Mouse (Mus musculus) monocyte, adult 2 months (primary cell): Measurements from ENCODE around the gene Eef1akmt2.

Experiments used
- DNase-seq, 2 experiments: peaks; one replicate each; pipeline ENCODE4 v3.0.0; 2022; ENCODE audit warnings: low spot score in 2 of 2, low read depth in 1 of 2

The Eef1akmt2 gene

GRCm38 (mm10) chr7:132790447-132791219 lies 61.8 kb downstream of the Eef1akmt2 start:
- DNase-seq = no peak

- DNase-seq = no peak
Observed at GRCm38 (mm10) chr7:132788826-132789225, 63.6 kb downstream of the Eef1akmt2 start.

DNA sequence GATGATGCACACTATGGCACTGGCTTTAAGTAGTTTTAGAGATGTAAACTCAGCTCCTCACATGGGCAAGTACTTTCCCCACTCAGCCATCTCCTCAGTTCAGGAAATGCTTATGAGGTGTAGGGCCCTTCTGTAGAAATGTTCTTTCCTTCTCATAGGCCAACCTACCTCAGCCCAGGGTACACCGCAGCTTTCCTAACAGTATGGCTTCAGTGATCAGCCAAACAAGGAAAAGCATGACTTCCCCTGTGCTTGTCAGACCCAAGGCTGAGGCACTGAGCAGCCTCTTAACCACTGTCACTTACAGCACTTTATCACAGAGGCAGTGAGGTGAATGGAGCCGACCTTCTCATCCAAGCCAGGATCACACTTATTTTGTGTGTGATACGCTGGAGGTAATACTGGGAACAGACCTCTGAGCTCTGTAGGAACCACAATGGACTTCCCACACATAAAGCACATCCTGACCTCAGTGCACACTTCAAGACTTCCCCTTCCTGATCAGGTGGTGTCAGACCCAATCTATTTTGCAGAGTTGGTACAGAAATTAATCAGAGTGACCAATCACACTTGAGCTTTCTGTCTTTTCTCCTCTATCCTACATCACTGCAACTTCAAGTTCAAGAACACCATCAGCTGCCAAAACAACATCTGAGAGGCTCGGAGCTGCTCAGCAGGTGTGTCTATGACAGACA lies 64.8 kb downstream of the Eef1akmt2 start:
- DNase-seq = no peak

- no peak for DNase-seq
Observed at GRCm38 (mm10) chr7:132787022-132787421, 65.5 kb downstream of the Eef1akmt2 start.

GRCm38 (mm10) chr7:132786522-132786921 lies 66.0 kb downstream of the Eef1akmt2 start:
- DNase-seq = no peak

GRCm38 (mm10) chr7:132786011-132786410 lies 66.5 kb downstream of the Eef1akmt2 start:
- DNase-seq = no peak

DNA sequence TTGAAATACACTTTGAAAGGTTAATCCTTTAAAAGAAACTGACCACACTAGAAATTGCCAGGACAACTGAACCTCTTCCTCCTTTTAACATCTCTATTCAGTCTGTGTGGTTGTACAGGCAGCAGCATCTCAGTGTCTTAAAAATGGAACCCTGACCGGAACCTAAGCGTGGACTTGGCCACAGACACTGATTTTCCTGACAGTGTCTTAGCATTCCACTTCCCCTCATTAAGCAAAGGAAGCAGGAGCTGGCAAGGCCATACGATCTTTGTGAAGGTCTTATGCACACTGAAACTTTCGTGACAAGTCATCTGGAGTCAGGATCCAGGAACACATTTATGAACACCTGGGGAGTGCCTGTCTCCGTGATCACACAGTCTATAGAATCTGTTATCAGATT lies 68.4 kb downstream of the Eef1akmt2 start:
- no peak for DNase-seq

- no peak for DNase-seq
Observed at GRCm38 (mm10) chr7:132781850-132782249, 70.6 kb downstream of the Eef1akmt2 start.

DNA sequence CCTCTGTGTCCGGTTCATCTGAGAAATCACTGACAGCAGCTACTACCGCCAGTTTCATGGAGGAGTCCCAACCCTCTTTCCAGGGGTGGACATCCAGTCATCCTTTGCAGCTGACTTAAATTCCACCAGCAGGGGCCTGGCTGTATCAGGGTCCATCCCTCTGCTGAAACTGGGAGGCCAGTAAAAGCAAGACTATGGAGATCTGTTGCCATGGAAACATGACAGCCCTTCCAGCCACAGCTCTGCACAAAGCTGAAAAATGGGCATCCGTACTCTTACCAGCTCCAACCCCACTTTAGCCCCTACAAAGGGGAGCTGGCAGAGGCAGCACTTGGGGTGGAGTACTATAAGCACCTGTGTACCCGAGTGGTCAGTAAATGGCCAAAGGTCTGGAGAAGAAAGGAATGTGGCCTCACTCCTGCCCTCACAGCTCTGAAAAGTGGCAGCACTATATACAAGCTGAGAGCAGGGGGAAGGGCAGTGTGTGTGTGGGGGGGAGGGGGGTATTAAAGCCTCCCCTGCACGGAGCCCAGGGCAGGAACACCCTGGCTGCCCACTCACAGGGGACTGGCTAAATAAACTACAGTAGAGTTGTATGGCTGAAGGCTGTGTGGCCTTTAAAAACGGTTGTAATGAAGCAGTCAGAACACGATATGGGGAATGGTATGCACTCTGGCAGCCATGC lies 71.2 kb downstream of the Eef1akmt2 start:
- DNase-seq = no peak

DNA sequence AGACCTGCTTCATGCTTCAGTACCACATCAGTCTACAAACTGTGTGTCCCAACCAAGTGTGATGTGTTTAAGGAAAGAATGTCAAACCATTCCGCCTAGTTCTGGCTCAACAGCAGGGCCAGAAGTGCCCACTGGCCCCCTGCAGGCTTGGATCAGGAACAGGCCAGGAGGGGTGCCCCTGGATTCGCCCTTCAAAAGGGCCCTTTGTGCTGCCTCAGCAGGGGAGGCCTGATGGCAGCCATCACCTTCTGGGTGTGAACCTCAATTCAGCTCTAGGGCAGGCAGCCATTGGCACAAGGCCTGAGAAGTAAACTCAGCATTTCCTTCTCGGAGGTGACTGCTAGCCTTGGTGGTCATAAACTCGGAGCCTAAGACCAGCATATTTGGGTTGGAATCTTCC lies 71.9 kb downstream of the Eef1akmt2 start:
- no peak for DNase-seq

DNA sequence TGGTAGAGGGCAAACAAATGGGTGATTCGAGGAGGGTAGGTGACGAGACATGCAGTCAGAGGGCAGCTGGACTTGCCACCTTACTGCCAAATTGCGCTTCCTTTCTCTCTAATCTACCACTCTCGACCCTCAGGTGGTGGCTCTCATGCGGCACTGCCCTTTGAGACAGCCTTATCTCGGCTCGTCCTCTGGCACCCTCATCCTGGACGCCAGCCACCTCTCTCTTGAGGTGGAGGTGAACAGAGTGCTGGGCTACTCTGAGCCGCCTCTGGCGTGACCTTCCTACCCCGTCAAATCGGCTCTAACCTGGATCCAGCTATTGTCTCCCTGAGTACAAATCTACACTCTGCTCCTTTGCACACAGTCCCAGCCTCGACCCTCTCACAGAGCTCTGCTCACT lies 73.8 kb downstream of the Eef1akmt2 start:
- no peak for DNase-seq

DNA sequence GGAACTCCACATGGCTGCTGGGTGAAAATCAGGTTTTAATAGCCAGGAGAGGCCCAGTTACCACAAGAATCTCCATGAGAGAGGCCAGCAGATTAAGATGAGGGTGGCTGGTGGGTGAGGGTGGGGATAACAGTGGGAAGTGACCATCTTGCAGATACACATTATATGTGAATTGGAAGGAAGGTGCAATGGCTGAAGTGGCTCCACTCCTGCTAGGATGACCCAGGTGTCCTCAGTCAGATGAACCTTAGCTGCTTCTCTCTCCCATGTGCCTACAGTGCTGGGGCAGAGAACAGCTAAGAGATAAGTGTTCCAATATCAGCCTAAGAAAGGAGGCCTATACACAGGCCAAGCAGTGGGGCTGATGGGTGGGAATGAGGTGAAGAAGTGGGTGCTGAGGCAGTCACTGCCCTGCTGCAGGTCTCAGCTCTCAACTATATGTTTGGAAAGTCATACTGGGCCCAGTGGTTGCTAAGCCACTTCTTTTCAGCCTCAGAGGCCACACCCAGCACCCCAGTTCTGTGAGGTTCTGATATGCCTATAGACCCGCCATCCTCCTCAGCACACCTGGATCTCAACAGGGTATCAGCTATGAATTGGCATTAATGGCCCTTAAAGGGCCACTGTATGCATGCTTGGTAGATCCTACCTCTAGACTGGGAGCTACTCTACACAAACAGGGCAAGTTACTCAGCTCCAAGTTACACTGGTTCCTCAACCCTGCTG lies 74.6 kb downstream of the Eef1akmt2 start:
- no peak for DNase-seq
